Mouse (Mus musculus): Measurements from ENCODE around the gene 1190005I06Rik. TPM values are rescaled to one million over a fixed set of nuclear protein-coding genes. Genes with fewer than 3 reads are reported as not detected.
A peak's percentile ranks its signal among the peaks of the same experiment; 100 is the strongest.

1190005I06Rik gene
- total RNA-seq, 4 experiments from 2014 or later = 0.89 to 1.1 (median 1.1) TPM; not detected in 1

- peak; percentile 84 to 88 for DNase-seq (ENCODE audit: low spot score in 2 of 2)
These were observed 20.3 kb upstream of the 1190005I06Rik start, which contains the start of the genes Gm27021 and Cox4i1 for GRCm38 (mm10) chr8:120667561-120668373. Gene Gm27021, minus strand, starts transcription at chr8:120668079. Gene Cox4i1, plus strand, starts transcription at chr8:120668222.

- no peak for DNase-seq (ENCODE audit: low spot score in 2 of 2)
These were observed 19.5 kb upstream of the 1190005I06Rik start for GRCm38 (mm10) chr8:120666807-120667470.

- DNase-seq (ENCODE audit: low spot score in 2 of 2) = no peak
These were observed 18.5 kb upstream of the 1190005I06Rik start for GRCm38 (mm10) chr8:120665726-120666455.

GRCm38 (mm10) chr8:120664566-120664965 lies 17.1 kb upstream of the 1190005I06Rik start:
- DNase-seq (ENCODE audit: low spot score in 2 of 2) = no peak

GRCm38 (mm10) chr8:120657415-120657814 lies 10.0 kb upstream of the 1190005I06Rik start:
- DNase-seq (ENCODE audit: low spot score in 2 of 2) = no peak

GRCm38 (mm10) chr8:120656322-120657052 lies 9.1 kb upstream of the 1190005I06Rik start:
- DNase-seq (ENCODE audit: low spot score in 2 of 2) = no peak

GRCm38 (mm10) chr8:120644663-120645062 lies 2.8 kb downstream of the 1190005I06Rik start:
- no peak for DNase-seq (ENCODE audit: low spot score in 2 of 2)

GRCm38 (mm10) chr8:120642031-120642662 lies 5.3 kb downstream of the 1190005I06Rik start:
- peak in 1 of 2 experiments; percentile 54 for DNase-seq (ENCODE audit: low spot score in 2 of 2)

- no peak for DNase-seq (ENCODE audit: low spot score in 2 of 2)
These were observed 6.2 kb downstream of the 1190005I06Rik start for GRCm38 (mm10) chr8:120641245-120641644.

GRCm38 (mm10) chr8:120634329-120634839 lies 13.0 kb downstream of the 1190005I06Rik start:
- DNase-seq (ENCODE audit: low spot score in 2 of 2) = peak; percentile 39 to 49

- no peak for DNase-seq (ENCODE audit: low spot score in 2 of 2)
These were observed 13.7 kb downstream of the 1190005I06Rik start for GRCm38 (mm10) chr8:120633665-120634271.

- DNase-seq (ENCODE audit: low spot score in 2 of 2) = no peak
These were observed 14.3 kb downstream of the 1190005I06Rik start for GRCm38 (mm10) chr8:120632969-120633664.

GRCm38 (mm10) chr8:120631441-120632375 lies 15.7 kb downstream of the 1190005I06Rik start:
- DNase-seq (ENCODE audit: low spot score in 2 of 2) = no peak

- no peak for DNase-seq (ENCODE audit: low spot score in 2 of 2)
These were observed 16.6 kb downstream of the 1190005I06Rik start for GRCm38 (mm10) chr8:120630848-120631247.

- no peak for DNase-seq (ENCODE audit: low spot score in 2 of 2)
These were observed 17.4 kb downstream of the 1190005I06Rik start for GRCm38 (mm10) chr8:120630031-120630430.

GRCm38 (mm10) chr8:120627298-120627697 lies 20.1 kb downstream of the 1190005I06Rik start:
- DNase-seq (ENCODE audit: low spot score in 2 of 2) = no peak

- DNase-seq (ENCODE audit: low spot score in 2 of 2) = no peak
These were observed 21.0 kb downstream of the 1190005I06Rik start for GRCm38 (mm10) chr8:120626461-120626860.

- no peak for DNase-seq (ENCODE audit: low spot score in 2 of 2)
These were observed 23.8 kb downstream of the 1190005I06Rik start for GRCm38 (mm10) chr8:120623608-120624007.
